Mouse (Mus musculus): ENCODE data around the gene Stra6.

- TF ChIP-seq POLR2A (IDR thresholded peaks at IDR 0.05; ENCODE audit: borderline replicate concordance, insufficient read depth, low read length), result no peak
- TF ChIP-seq CTCF (IDR thresholded peaks at IDR 0.05; ENCODE audit: borderline replicate concordance, insufficient read depth, low read depth, low read length), result no peak
Measured at GRCm38 (mm10) chr9:58107494-58107893, 43.9 kb downstream of the Stra6 start.

All from cerebellum, adult 2 months (tissue).